Mouse (Mus musculus): ENCODE data around the gene Carmil3. TPM values are rescaled to one million over a fixed set of nuclear protein-coding genes. Genes with fewer than 3 reads are reported as not detected.

Gene Carmil3
- 9.4 and 9.5 TPM in 2 replicates for polyA plus RNA-seq (2014; fragmentation: Nextera tagmentation; extraction: Ambion mirVana)

DNA sequence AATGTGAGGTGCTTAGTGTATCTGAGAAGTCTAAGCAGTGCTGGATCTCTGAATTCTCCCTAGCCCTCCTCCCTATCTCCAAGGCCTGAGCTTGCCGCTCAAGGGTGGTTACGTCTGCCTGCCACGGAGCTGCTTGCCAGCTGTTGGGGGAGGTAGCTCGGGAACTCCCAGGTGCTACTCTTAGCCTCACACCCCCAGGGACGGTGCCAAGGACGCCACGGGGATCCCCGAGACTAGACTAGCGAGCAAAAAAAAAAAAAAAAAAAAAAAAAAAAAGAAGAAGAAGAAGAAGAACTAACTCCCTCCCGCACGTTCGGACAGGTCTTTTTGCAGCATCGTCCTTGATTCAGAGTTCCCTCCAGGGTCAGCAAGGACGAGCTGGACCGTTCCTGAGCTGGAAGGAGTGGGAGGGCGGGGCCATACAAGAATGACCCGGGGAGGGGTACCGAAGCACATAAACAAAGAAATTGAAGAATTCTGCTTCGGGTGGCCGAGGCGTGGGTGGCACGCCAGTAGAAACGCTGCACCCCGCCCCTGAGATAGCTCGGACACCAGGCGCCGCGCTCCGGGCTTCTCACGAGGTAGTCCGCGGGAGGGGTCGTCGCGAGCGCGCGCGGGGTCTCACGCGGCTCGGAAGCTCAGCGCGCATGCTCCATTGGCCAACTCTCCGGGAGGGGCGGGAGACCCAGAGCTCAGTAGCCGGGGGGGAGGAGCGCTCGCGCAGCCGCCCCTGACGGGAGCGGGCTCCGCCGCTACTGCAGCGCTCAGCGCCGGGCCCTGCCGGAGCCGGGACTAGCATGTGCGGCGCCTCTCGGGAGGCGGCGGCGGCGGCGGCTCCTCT is at the start of gene Carmil3:
Carmil3 (plus strand) TSS at position 291 of the 841 bp plus-strand sequence.
- no peaks in the 10 kb centered on the region; the same call in 1 of the 2 replicates for H3K36me3 ChIP-seq (ENCODE audit: control insufficient read depth, insufficient read depth, low read length)
- H3K4me1 ChIP-seq (ENCODE audit: control insufficient read depth, insufficient read depth, low read length) = no peaks in the 10 kb centered on the region
- no peaks in the 10 kb centered on the region for H3K9me3 ChIP-seq (ENCODE audit: control insufficient read depth, low read length)
- peak within 1 kb of the TSS; percentile 68 for H3K9ac ChIP-seq (ENCODE audit: low read length)
- peak within 1 kb of the TSS; percentile 65 for H3K27ac ChIP-seq (ENCODE audit: low read depth, low read length)
- H3K4me2 ChIP-seq (ENCODE audit: low read depth) = peak within 1 kb of the TSS; percentile 84
- DNase-seq (ENCODE audit: low spot score) (peak; percentile 88), ATAC-seq (ENCODE audit: insufficient read depth, low FRiP score, low TSS enrichment) (peak; percentile 77)
- under 1% methylated on average over 54 of the region's 68 CpGs for WGBS
- peak within 1 kb of the TSS; percentile 75 for H3K4me3 ChIP-seq (ENCODE audit: low read depth, low read length)
- no peaks in the 10 kb centered on the region for H3K27me3 ChIP-seq (ENCODE audit: control insufficient read depth, insufficient read depth, low read length)

DNA sequence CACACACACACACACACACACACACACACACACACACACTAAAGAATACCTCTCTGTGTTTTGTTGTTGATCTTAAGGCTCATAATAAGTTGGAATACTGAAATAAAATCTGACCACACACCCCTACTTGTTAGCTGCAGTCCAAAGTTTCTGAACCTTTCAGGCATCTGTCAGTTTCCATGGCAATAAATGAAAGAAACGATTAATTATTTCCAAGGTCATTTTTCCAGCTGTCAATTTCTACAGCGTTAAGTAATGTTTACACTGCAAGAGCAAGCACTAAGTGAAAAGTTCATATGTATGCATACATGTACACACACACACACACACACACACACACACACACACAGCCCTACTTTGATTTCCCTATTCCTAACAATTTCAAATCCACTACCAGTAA is 32.8 kb upstream of the Carmil3 start:
- ATAC-seq (ENCODE audit: insufficient read depth, low FRiP score, low TSS enrichment) (no peak), DNase-seq (ENCODE audit: low spot score) (no peak)
- H3K36me3 ChIP-seq (ENCODE audit: control insufficient read depth, insufficient read depth, low read length) = no peaks in the 10 kb centered on the region
- WGBS = 85% methylated on average over 2 of the region's 2 CpGs
- no peak overlapping the region for H3K27ac ChIP-seq (ENCODE audit: low read depth, low read length)
- no peaks in the 10 kb centered on the region for H3K27me3 ChIP-seq (ENCODE audit: control insufficient read depth, insufficient read depth, low read length)
- no peaks in the 10 kb centered on the region for H3K4me1 ChIP-seq (ENCODE audit: control insufficient read depth, insufficient read depth, low read length)
- H3K9ac ChIP-seq (ENCODE audit: low read length) = no peak overlapping the region
- no peak overlapping the region for H3K4me3 ChIP-seq (ENCODE audit: low read depth, low read length)
- H3K9me3 ChIP-seq (ENCODE audit: control insufficient read depth, low read length) = no peaks in the 10 kb centered on the region
- no peak overlapping the region for H3K4me2 ChIP-seq (ENCODE audit: low read depth)

DNA sequence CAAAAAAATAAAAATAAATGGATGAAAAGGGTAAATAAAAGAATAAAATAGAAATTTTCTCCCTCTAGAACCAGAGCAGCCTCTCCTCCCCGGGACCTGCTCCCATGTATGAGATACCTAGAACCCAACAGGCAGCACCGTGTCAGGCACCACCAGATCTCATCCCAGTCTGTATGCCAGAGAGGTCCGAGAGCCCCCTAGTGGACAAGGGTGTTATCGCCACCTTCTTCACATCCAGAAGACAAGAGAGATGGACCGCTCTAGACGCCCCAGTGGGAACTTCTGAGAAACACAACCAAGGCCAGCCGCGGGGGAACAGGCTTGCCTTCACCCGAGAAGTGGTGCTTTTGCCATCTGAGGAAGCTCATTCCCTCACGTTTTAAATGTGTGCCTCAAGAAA is 32.2 kb upstream of the Carmil3 start:
- ATAC-seq (ENCODE audit: insufficient read depth, low FRiP score, low TSS enrichment) = 0 out of 2 replicates have a peak, but pooled peaks have one; percentile 31
- no peaks in the 10 kb centered on the region for H3K27me3 ChIP-seq (ENCODE audit: control insufficient read depth, insufficient read depth, low read length)
- no peak overlapping the region for H3K27ac ChIP-seq (ENCODE audit: low read depth, low read length)
- DNase-seq (ENCODE audit: low spot score) = peak; percentile 69
- H3K4me3 ChIP-seq (ENCODE audit: low read depth, low read length) = no peak overlapping the region
- no peak overlapping the region for H3K4me2 ChIP-seq (ENCODE audit: low read depth)
- WGBS = 25% methylated on average over 10 of the region's 10 CpGs
- no peak overlapping the region for H3K9ac ChIP-seq (ENCODE audit: low read length)
- no peaks in the 10 kb centered on the region for H3K4me1 ChIP-seq (ENCODE audit: control insufficient read depth, insufficient read depth, low read length)
- H3K9me3 ChIP-seq (ENCODE audit: control insufficient read depth, low read length) = no peaks in the 10 kb centered on the region
- no peaks in the 10 kb centered on the region for H3K36me3 ChIP-seq (ENCODE audit: control insufficient read depth, insufficient read depth, low read length)

DNA sequence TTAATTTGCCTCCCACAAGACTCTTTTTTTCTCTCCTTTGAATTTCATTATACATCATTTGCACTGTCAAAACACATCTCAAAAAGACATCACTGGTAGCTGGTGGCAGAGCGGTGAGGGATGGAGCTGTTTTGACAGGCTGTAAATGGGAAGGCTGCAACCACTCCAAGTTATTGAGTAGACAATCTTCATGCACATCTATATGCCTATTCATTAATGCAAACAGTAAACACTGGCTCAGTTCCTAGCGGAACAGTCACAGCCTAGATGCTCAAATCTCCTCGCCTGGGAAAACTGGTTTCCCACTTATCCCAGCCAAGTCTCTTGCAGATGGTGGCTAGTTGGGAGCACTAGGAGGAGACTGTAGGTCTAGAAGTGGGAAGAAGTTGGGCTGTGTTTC is 31.7 kb upstream of the Carmil3 start:
- Histone ChIP-seq H3K9me3 (ENCODE audit: control insufficient read depth, low read length) (no peaks in the 10 kb centered on the region), H3K27ac (ENCODE audit: low read depth, low read length) (no peak overlapping the region), H3K4me1 (ENCODE audit: control insufficient read depth, insufficient read depth, low read length) (no peaks in the 10 kb centered on the region), H3K27me3 (ENCODE audit: control insufficient read depth, insufficient read depth, low read length) (no peaks in the 10 kb centered on the region), H3K36me3 (ENCODE audit: control insufficient read depth, insufficient read depth, low read length) (no peaks in the 10 kb centered on the region), H3K9ac (ENCODE audit: low read length) (no peak overlapping the region), H3K4me2 (ENCODE audit: low read depth) (no peak overlapping the region), H3K4me3 (ENCODE audit: low read depth, low read length) (no peak overlapping the region)
- WGBS = 86% methylated on average over 3 of the region's 3 CpGs
- ATAC-seq (ENCODE audit: insufficient read depth, low FRiP score, low TSS enrichment) (no peak), DNase-seq (ENCODE audit: low spot score) (no peak)

DNA sequence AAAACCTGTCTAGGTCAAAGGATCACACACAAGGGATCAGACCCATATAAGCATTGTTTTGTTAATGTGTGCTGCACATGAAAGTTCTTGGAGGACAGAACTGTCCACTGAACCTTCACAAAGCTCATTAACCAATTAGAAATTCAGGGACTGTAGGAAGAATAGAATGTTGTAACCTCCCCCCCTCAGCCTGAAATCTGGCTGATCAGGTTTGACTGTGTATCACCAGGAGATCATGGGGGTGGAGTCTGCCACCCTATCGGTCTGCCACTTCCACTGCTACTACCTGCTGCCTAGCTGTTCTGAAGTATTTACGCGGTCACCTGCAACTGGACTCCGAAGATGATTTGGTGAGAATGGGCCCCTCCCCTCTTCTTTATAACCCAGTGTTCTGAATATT is 30.7 kb upstream of the Carmil3 start:
- Histone ChIP-seq H3K36me3 (ENCODE audit: control insufficient read depth, insufficient read depth, low read length) (no peaks in the 10 kb centered on the region), H3K4me3 (ENCODE audit: low read depth, low read length) (no peak overlapping the region), H3K4me2 (ENCODE audit: low read depth) (no peak overlapping the region), H3K27ac (ENCODE audit: low read depth, low read length) (no peak overlapping the region), H3K27me3 (ENCODE audit: control insufficient read depth, insufficient read depth, low read length) (no peaks in the 10 kb centered on the region), H3K9ac (ENCODE audit: low read length) (no peak overlapping the region), H3K9me3 (ENCODE audit: control insufficient read depth, low read length) (no peaks in the 10 kb centered on the region), H3K4me1 (ENCODE audit: control insufficient read depth, insufficient read depth, low read length) (no peaks in the 10 kb centered on the region)
- ATAC-seq (ENCODE audit: insufficient read depth, low FRiP score, low TSS enrichment) (no peak), DNase-seq (ENCODE audit: low spot score) (no peak)
- 72% methylated on average over 4 of the region's 4 CpGs for WGBS

DNA sequence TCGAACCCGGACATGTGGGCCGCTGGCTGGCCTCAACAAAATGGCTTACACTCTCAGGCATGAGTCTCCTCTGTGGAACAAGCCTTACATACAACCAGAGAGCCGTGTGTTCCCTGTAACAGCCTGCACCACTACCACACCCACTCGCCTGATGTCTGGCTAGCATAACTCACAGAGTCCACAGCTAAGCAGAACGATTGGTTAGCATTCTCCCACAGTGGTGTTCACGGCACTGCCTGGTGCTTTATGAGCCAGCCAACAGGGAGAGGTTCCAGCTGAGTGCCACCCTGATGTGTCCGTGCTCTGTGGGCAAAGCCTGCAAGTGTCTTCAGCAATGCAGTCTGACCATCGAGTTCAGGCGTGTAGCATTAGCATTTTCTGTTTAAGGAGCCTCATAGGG is 30.2 kb upstream of the Carmil3 start:
- Histone ChIP-seq H3K9me3 (ENCODE audit: control insufficient read depth, low read length) (no peaks in the 10 kb centered on the region), H3K27ac (ENCODE audit: low read depth, low read length) (no peak overlapping the region), H3K9ac (ENCODE audit: low read length) (no peak overlapping the region), H3K27me3 (ENCODE audit: control insufficient read depth, insufficient read depth, low read length) (no peaks in the 10 kb centered on the region), H3K4me1 (ENCODE audit: control insufficient read depth, insufficient read depth, low read length) (no peaks in the 10 kb centered on the region), H3K36me3 (ENCODE audit: control insufficient read depth, insufficient read depth, low read length) (no peaks in the 10 kb centered on the region), H3K4me2 (ENCODE audit: low read depth) (no peak overlapping the region), H3K4me3 (ENCODE audit: low read depth, low read length) (no peak overlapping the region)
- 79% methylated on average over 10 of the region's 10 CpGs for WGBS
- DNase-seq (ENCODE audit: low spot score) (no peak), ATAC-seq (ENCODE audit: insufficient read depth, low FRiP score, low TSS enrichment) (no peak)

DNA sequence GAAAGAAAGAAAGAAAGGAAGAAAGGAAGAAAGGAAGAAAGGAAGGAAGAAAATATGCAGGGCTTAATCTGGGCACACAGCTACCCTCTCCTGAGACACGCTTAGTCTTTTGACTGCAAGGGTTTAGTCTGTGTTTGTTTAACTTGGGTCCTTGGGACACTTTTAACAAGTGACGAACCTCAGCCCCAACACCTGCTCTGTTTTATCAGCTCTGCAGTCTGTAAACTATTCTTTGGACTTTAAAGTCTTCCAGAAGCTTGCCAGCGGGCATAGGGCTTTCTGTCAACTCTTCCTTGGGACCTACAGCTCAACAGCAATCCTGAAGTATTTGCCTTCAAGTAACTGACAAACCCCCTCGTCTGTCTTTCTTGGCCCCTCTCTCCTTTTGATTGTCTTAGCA is 28.7 kb upstream of the Carmil3 start:
- no peak overlapping the region for H3K4me3 ChIP-seq (ENCODE audit: low read depth, low read length)
- H3K9me3 ChIP-seq (ENCODE audit: control insufficient read depth, low read length) = no peaks in the 10 kb centered on the region
- H3K9ac ChIP-seq (ENCODE audit: low read length) = no peak overlapping the region
- H3K36me3 ChIP-seq (ENCODE audit: control insufficient read depth, insufficient read depth, low read length) = no peaks in the 10 kb centered on the region
- WGBS = 62% methylated on average over 4 of the region's 4 CpGs
- no peak overlapping the region for H3K27ac ChIP-seq (ENCODE audit: low read depth, low read length)
- no peaks in the 10 kb centered on the region for H3K27me3 ChIP-seq (ENCODE audit: control insufficient read depth, insufficient read depth, low read length)
- no peaks in the 10 kb centered on the region for H3K4me1 ChIP-seq (ENCODE audit: control insufficient read depth, insufficient read depth, low read length)
- no peak overlapping the region for H3K4me2 ChIP-seq (ENCODE audit: low read depth)
- DNase-seq (ENCODE audit: low spot score) (no peak), ATAC-seq (ENCODE audit: insufficient read depth, low FRiP score, low TSS enrichment) (no peak)

DNA sequence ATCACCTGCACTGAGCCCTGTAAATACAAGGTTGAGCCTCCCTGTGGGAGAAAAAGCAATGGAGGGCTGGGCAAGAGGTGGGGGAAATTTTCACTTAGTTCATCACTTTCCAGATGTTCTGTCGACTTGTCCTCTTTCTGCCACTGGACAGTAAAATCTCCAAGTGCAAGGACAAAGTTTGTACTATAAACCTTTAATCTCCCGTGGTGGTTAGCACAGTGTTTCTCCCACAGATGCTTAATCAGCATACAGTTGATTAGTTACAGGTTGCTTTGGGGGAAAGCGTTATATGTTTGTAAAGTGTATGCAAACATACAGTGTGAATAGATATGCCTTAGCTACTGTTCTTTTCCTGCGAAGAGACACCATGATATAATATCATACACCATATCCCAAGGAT is 24.0 kb upstream of the Carmil3 start:
- no peak overlapping the region for H3K4me3 ChIP-seq (ENCODE audit: low read depth, low read length)
- DNase-seq (ENCODE audit: low spot score) = no peak

DNA sequence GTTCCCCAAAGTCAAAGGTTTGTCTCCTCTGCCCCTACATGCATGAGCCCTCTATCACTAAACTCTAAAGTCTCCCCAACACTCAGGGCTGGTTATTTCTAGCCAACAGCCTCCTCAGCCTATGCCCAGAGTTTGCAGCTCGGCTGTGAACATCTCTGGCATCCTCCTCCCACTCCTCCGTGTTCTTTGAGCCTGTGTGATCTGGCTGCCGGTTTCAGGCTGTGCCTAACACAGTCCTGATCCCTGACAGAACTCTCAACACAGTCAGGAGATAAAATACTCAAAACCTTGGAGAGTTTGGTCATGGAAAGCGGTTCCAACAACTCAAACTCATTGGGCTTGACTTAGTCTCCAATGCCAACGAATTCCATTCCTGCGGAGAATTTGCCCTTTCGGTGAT is 23.3 kb upstream of the Carmil3 start:
- Histone ChIP-seq H3K4me3 (ENCODE audit: low read depth, low read length) (no peak overlapping the region), H3K9ac (ENCODE audit: low read length) (no peak overlapping the region), H3K4me1 (ENCODE audit: control insufficient read depth, insufficient read depth, low read length) (no peaks in the 10 kb centered on the region), H3K27me3 (ENCODE audit: control insufficient read depth, insufficient read depth, low read length) (no peaks in the 10 kb centered on the region), H3K27ac (ENCODE audit: low read depth, low read length) (no peak overlapping the region), H3K9me3 (ENCODE audit: control insufficient read depth, low read length) (no peaks in the 10 kb centered on the region), H3K36me3 (ENCODE audit: control insufficient read depth, insufficient read depth, low read length) (no peaks in the 10 kb centered on the region), H3K4me2 (ENCODE audit: low read depth) (no peak overlapping the region)
- no peak for ATAC-seq (ENCODE audit: insufficient read depth, low FRiP score, low TSS enrichment)
- no peak for DNase-seq (ENCODE audit: low spot score)
- WGBS = 86% methylated on average over 7 of the region's 7 CpGs

More for the DNA sequence above, 24.0 kb upstream of the Carmil3 start:
- no peaks in the 10 kb centered on the region for H3K4me1 ChIP-seq (ENCODE audit: control insufficient read depth, insufficient read depth, low read length)
- no peak for ATAC-seq (ENCODE audit: insufficient read depth, low FRiP score, low TSS enrichment)
- no peaks in the 10 kb centered on the region for H3K27me3 ChIP-seq (ENCODE audit: control insufficient read depth, insufficient read depth, low read length)
- no peak overlapping the region for H3K27ac ChIP-seq (ENCODE audit: low read depth, low read length)
- no peak overlapping the region for H3K9ac ChIP-seq (ENCODE audit: low read length)
- no peak overlapping the region for H3K4me2 ChIP-seq (ENCODE audit: low read depth)
- no peaks in the 10 kb centered on the region for H3K36me3 ChIP-seq (ENCODE audit: control insufficient read depth, insufficient read depth, low read length)
- H3K9me3 ChIP-seq (ENCODE audit: control insufficient read depth, low read length) = no peaks in the 10 kb centered on the region
- 84% methylated on average over 4 of the region's 4 CpGs for WGBS

Measured in neural tube, embryonic 11.5 days (tissue).